Mouse (Mus musculus) brain, embryonic 18.5 days (tissue): Measurements from ENCODE around the gene Aldh3b3.

Experiments
- DNase-seq: peaks from one replicate; pipeline ENCODE4 v3.0.0-alpha.2; 2012; ENCODE audit warnings: low read depth, low spot score

Gene Aldh3b3

GRCm38 (mm10) chr19:3958470-3958869 lies at the start of gene Aldh3b3:
TSS of gene Aldh3b3 (plus strand) at chr19:3958645.
- DNase-seq = no peak

- no peak for DNase-seq
Observed at GRCm38 (mm10) chr19:3910206-3910605, 48.2 kb upstream of the Aldh3b3 start.

- peak; percentile 97 for DNase-seq
Observed at GRCm38 (mm10) chr19:3912337-3913204, 45.9 kb upstream of the Aldh3b3 start, which contains the start of gene Ndufs8. TSS of gene Ndufs8 (minus strand) at chr19:3912774.

GRCm38 (mm10) chr19:3913692-3914091 lies 44.8 kb upstream of the Aldh3b3 start:
- no peak for DNase-seq

- no peak for DNase-seq
Observed at GRCm38 (mm10) chr19:3914535-3914934, 43.9 kb upstream of the Aldh3b3 start.

GRCm38 (mm10) chr19:3916727-3917126 lies 41.7 kb upstream of the Aldh3b3 start:
- DNase-seq = no peak

GRCm38 (mm10) chr19:3919928-3920327 lies 38.5 kb upstream of the Aldh3b3 start:
- DNase-seq = no peak

GRCm38 (mm10) chr19:3922661-3923371 lies 35.6 kb upstream of the Aldh3b3 start:
- no peak for DNase-seq

- DNase-seq = no peak
Observed at GRCm38 (mm10) chr19:3923586-3923985, 34.9 kb upstream of the Aldh3b3 start.

- no peak for DNase-seq
Observed at GRCm38 (mm10) chr19:3924190-3924589, 34.3 kb upstream of the Aldh3b3 start.

GRCm38 (mm10) chr19:3924868-3925267 lies 33.6 kb upstream of the Aldh3b3 start:
- no peak for DNase-seq

- no peak for DNase-seq
Observed at GRCm38 (mm10) chr19:3925859-3926258, 32.6 kb upstream of the Aldh3b3 start.

GRCm38 (mm10) chr19:3926279-3926678 lies 32.2 kb upstream of the Aldh3b3 start:
- DNase-seq = no peak

- DNase-seq = no peak
Observed at GRCm38 (mm10) chr19:3926685-3927084, 31.8 kb upstream of the Aldh3b3 start.

GRCm38 (mm10) chr19:3927989-3928388 lies 30.5 kb upstream of the Aldh3b3 start:
- DNase-seq = no peak

GRCm38 (mm10) chr19:3928779-3929178 lies 29.7 kb upstream of the Aldh3b3 start:
- DNase-seq = no peak

GRCm38 (mm10) chr19:3929211-3929941 lies 29.1 kb upstream of the Aldh3b3 start, which contains the start of gene Aldh3b1:
TSS of gene Aldh3b1 (minus strand) at chr19:3929808.
- DNase-seq = no peak

- DNase-seq = no peak
Observed at GRCm38 (mm10) chr19:3930262-3931057, 28.0 kb upstream of the Aldh3b3 start.

- no peak for DNase-seq
Observed at GRCm38 (mm10) chr19:3931716-3932115, 26.7 kb upstream of the Aldh3b3 start.

- no peak for DNase-seq
Observed at GRCm38 (mm10) chr19:3935032-3935895, 23.2 kb upstream of the Aldh3b3 start, which contains the start of gene Unc93b1. TSS of gene Unc93b1 (plus strand) at chr19:3935186.
